Mouse (Mus musculus) cerebellum, adult 2 months (tissue): Measurements from ENCODE around the gene Cgref1.

ENCODE experiments used
- CTCF ChIP-seq: fragments of 200-500 bp; IDR thresholded peaks from 2 replicates; pipeline ENCODE4 v1.5.1; 2011; ENCODE audit warnings: low read depth, mild to moderate bottlenecking, control low read depth, low read length, moderate library complexity, borderline replicate concordance; ENCODE audit not compliant: insufficient read depth
- POLR2A ChIP-seq: fragments of 200-500 bp; IDR thresholded peaks from 2 replicates; pipeline ENCODE4 v1.6.1; 2011; ENCODE audit warnings: low read length, control low read depth, borderline replicate concordance; ENCODE audit not compliant: insufficient read depth

DNA sequence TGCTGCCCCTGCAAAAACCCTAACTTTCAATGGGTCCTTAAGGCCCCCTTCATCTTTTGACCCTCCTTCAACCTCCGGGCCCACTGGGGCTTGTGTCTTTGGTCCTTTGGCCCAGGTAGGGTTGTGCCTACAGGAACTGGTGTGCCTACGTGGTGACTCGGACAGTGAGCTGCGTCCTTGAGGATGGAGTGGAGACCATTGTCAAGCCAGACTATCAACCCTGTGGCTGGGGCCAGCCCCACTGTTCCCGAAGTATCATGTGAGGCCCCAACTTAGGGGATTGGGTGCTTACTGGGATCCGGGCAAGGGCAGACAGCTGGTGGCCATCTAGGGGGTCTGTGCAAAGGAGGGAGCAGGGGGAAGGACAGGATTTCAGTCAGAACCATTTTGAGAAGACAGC is 30.5 kb downstream of the Cgref1 start:
- TF ChIP-seq CTCF (no peak), POLR2A (no peak)
